ENCODE assay signal across 8 mouse cellular contexts in genomic region chr4:148429686-148430085, GRCm38 (mm10). TPM values are rescaled to one million over a fixed set of nuclear protein-coding genes. Genes with fewer than 3 reads are reported as not detected.
A peak's percentile ranks its signal among the peaks of the same experiment; 100 is the strongest.
DNase-seq lines count a peak whose midpoint lies in the region; ATAC-seq lines count a peak whose summit lies in the region.

No protein-coding gene starts in this region.

- no peak overlapping the region for H3K4me2 ChIP-seq in forebrain, embryonic 14.5 days (ENCODE audit: low read length)

- H3K4me3 ChIP-seq in heart, embryonic 10.5 days, result no peak overlapping the region
- no peak overlapping the region for H3K4me3 ChIP-seq in forebrain, embryonic 14.5 days (ENCODE audit: low read depth, low read length)

- intact Hi-C loops in heart, postnatal 25 days (cut with DNase I), result loop anchor here (1.0 to 5.0 kb wide), 2 partner anchors 258 to 317 kb away; no protein-coding TSS in a partner anchor

- 28% methylated on average over 6 of the region's 6 CpGs for WGBS in heart, embryonic 10.5 days
- WGBS in forebrain, embryonic 14.5 days, result 23% methylated on average over 6 of the region's 6 CpGs

- no peak overlapping the region for H3K27ac ChIP-seq in heart, embryonic 10.5 days
- no peak overlapping the region for H3K27ac ChIP-seq in forebrain, embryonic 14.5 days (ENCODE audit: low read depth, low read length)

- H3K9me3 ChIP-seq in heart, embryonic 10.5 days, result no peaks in the 10 kb centered on the region
- no peaks in the 10 kb centered on the region for H3K9me3 ChIP-seq in forebrain, embryonic 14.5 days (replicated peaks; ENCODE audit: control insufficient read depth, low read length)

- H3K27me3 ChIP-seq in heart, embryonic 10.5 days (ENCODE audit: insufficient read depth, poor library complexity, severe bottlenecking), result 0 out of 2 replicates have a peak, but pooled peaks cover 6% of the 10 kb centered on the region
- H3K27me3 ChIP-seq in forebrain, embryonic 14.5 days (replicated peaks; ENCODE audit: control insufficient read depth, insufficient read depth, low read length), result no peaks in the 10 kb centered on the region
- no peaks in the 10 kb centered on the region for H3K27me3 ChIP-seq in splenic B cell, adult 2 months (ENCODE audit: control insufficient read depth, insufficient read depth, low read length, poor library complexity, severe bottlenecking)

- ATAC-seq in forebrain, embryonic 14.5 days, result peak; percentile 54

- DNase-seq in heart, embryonic 10.5 days (ENCODE audit: low spot score), result peak; percentile 88
- no peak for DNase-seq in heart, postnatal 25 days (ENCODE audit: low spot score)
- DNase-seq in cerebellum, adult 11 months, result peak; percentile 56
- DNase-seq in forebrain, embryonic 14.5 days (ENCODE audit: low spot score), result peak; percentile 82
- peak; percentile 75 for DNase-seq in induced T-regulatory cell, adult 2 months (ENCODE audit: low read depth)
- DNase-seq in liver, result peak; percentile 81
- DNase-seq in naive thymus-derived CD4-positive, alpha-beta T cell, adult 2 months (ENCODE audit: low read depth), result peak; percentile 71
- peak; percentile 75 for DNase-seq in splenic B cell, adult 2 months (ENCODE audit: low read depth, low spot score)

- H3K9ac ChIP-seq in forebrain, embryonic 14.5 days (ENCODE audit: low read length), result no peak overlapping the region

- H3K4me1 ChIP-seq in heart, embryonic 10.5 days, result peaks cover 11% of the 10 kb centered on the region; the same call in 1 of the 2 replicates
- H3K4me1 ChIP-seq in forebrain, embryonic 14.5 days (ENCODE audit: control insufficient read depth, insufficient read depth, low read length), result no peaks in the 10 kb centered on the region

- H3K36me3 ChIP-seq in heart, embryonic 10.5 days, result peaks cover 11% of the 10 kb centered on the region; the same call in 1 of the 2 replicates
- no peaks in the 10 kb centered on the region for H3K36me3 ChIP-seq in forebrain, embryonic 14.5 days (ENCODE audit: control insufficient read depth, insufficient read depth, low read length)
- peaks cover 1% of the 10 kb centered on the region; the same call in 1 of the 2 replicates for H3K36me3 ChIP-seq in splenic B cell, adult 2 months (ENCODE audit: control insufficient read depth, insufficient read depth, low read length, poor library complexity, severe bottlenecking)

RNA-seq across cellular contexts. Expression of gene Ubiad1, which starts 14.9 kb away (rescaled TPM):
- 24.7 and 26.9 TPM in 2 replicates for polyA plus RNA-seq in heart, embryonic 10.5 days (2016; fragmentation: Nextera tagmentation; extraction: Ambion mirVana)
- 10 to 100 TPM; 19.4 to 20.7 TPM for total RNA-seq in heart, postnatal 25 days (2021)
- polyA plus RNA-seq in forebrain, embryonic 14.5 days (2014; fragmentation: Nextera tagmentation; extraction: Ambion mirVana), result 14.2 and 14.6 TPM in 2 replicates

RNA-seq across cellular contexts. Expression of gene Mtor, which starts 18.7 kb away (rescaled TPM):
- polyA plus RNA-seq in heart, embryonic 10.5 days (2016; fragmentation: Nextera tagmentation; extraction: Ambion mirVana), result 17.3 and 19.9 TPM in 2 replicates
- 10 to 100 TPM; 45.3 to 46.0 TPM for total RNA-seq in heart, postnatal 25 days (2021)
- 22.2 and 24.4 TPM in 2 replicates for polyA plus RNA-seq in forebrain, embryonic 14.5 days (2014; fragmentation: Nextera tagmentation; extraction: Ambion mirVana)
